Mouse (Mus musculus): ENCODE measurements around the gene Msh5.

DNA sequence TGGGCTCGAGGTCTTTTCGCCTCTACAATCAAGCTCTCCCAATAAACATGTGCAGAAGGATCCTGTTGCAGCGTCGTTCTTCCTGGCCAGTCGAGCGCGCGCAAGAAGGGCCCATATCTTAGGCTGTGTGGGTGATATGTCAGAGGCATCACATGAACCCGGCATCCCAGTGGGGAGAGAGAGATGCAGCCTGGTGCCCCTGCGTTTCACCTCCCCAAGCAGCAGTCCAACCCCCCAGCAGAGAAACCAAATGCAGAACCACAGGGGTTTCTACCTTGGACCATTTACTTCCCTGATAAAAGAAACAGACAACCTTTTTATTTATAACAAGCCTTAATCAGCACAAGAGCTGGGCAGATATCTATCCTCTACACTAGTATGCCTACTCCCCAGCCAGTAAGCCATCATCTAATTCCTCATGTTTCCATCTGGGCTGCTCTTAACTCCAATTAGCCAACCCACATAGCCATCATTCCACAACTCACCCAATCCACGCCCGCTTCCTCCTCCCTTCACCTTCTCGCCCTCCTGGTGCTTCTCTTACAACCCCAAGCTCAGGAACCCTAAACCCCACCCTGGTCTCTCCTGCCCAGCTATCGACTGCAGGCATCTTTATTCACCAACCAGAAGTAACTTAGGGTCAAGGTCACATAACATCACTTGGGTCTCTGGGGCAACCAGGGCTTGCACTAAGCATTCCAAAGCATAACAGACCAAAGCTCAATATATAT is 50.0 kb downstream of the Msh5 start:
- TF ChIP-seq GATA1 (IDR thresholded peaks at IDR 0.05; ENCODE audit: borderline replicate concordance, low read length) (no peak), FLI1 (IDR thresholded peaks at IDR 0.05; ENCODE audit: low read length) (no peak)

All from megakaryocyte, embryonic 14.5 days (primary cell).